Mouse (Mus musculus): ENCODE data around the gene Mtmr2.

DNA sequence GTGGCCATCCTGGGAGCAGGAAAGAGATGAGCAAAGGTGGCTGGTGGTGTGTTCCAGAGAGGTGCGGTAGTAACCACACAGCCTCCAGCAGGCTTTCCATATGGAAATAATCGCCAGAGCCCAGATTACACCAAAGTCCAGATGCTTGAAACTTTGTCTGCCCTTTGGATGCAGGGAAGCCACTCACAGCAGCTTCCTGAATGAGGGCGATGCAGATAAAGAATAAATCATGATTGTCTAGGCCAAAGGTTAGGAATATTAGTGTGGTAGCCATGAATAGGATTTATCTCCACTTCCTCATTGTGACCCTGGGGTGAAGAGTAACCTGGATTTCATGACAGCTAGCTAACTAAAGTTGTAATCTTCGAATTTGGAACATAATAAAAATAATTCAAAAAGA is 43.3 kb upstream of the Mtmr2 start:
- TF ChIP-seq CTCF (IDR thresholded peaks at IDR 0.05), result no peak
- TF ChIP-seq EP300 (IDR thresholded peaks at IDR 0.05), result no peak

Measured in lung, postnatal 0 days (tissue).